ENCODE assay signal across 12 mouse cellular contexts in genomic region chr11:18745840-18746239, GRCm38 (mm10).
DNase-seq lines count a peak whose midpoint lies in the region; ATAC-seq and TF ChIP-seq lines count a peak whose summit lies in the region.
"Had no signal": no experiment of that assay in that cellular context is flagged by ENCODE, and none has a peak within 500 bp of the region (broad histone marks: within the 10 kb centered on the region; RNA-seq: fewer than 3 reads in every experiment).

No protein-coding gene starts in this region.

- no peak overlapping the region for H3K9ac ChIP-seq in liver, postnatal 0 days (replicated peaks)
- H3K9ac ChIP-seq: heart, embryonic 12.5 days had no signal

- H3K4me2 ChIP-seq in liver, postnatal 0 days (ENCODE audit: low read depth, low read length), result 0 out of 2 replicates have a peak overlapping the region, but pooled peaks have one; percentile 40
- H3K4me2 ChIP-seq: heart, embryonic 12.5 days had no signal

- peak; percentile 2 to 5 for DNase-seq in heart, adult 18-20 months
- no peak for DNase-seq in heart, postnatal 36 days
- DNase-seq in ovary, adult 18-20 months (ENCODE audit: low spot score), result peak; percentile 33
- DNase-seq in ovary, postnatal 10 days (ENCODE audit: low spot score), result no peak
- no peak for DNase-seq in liver, postnatal 0 days
- DNase-seq in urinary bladder, adult 18-20 months (ENCODE audit: low spot score in 2 of 2), result no peak
- DNase-seq in right cerebral cortex, postnatal 4 days, result no peak
- DNase-seq: cerebellum, adult 8-10 months; layer of hippocampus, postnatal 36 days; thymus, adult 2 months had no signal

- 38% methylated on average over 10 of the region's 10 CpGs for WGBS in liver, postnatal 0 days (ENCODE audit: insufficient replicate concordance)

- no peak for TF ChIP-seq EP300 in liver, postnatal 0 days (IDR thresholded peaks at IDR 0.05; ENCODE audit: low read depth)

- H3K9me3 ChIP-seq in liver, postnatal 0 days (ENCODE audit: low read length), result no peaks in the 10 kb centered on the region
- H3K9me3 ChIP-seq: heart, embryonic 12.5 days had no signal

- no peak overlapping the region for H3K27ac ChIP-seq in liver, postnatal 0 days (ENCODE audit: low read depth)

- H3K4me3 ChIP-seq in liver, postnatal 0 days (ENCODE audit: low read depth, low read length), result no peak overlapping the region
- H3K4me3 ChIP-seq: heart, embryonic 12.5 days had no signal

- no peak for ATAC-seq in liver, postnatal 0 days
- no peak for ATAC-seq in activated CD4-positive, CD25-positive, alpha-beta regulatory T cell, adult 4 months

- H3K4me1 ChIP-seq in liver, postnatal 0 days (ENCODE audit: insufficient read depth), result 0 out of 2 replicates have a peak, but pooled peaks cover 4% of the 10 kb centered on the region

- TF ChIP-seq CTCF in liver, postnatal 0 days (IDR thresholded peaks at IDR 0.05; ENCODE audit: low read depth), result no peak

- no peaks in the 10 kb centered on the region for H3K27me3 ChIP-seq in liver, postnatal 0 days (ENCODE audit: insufficient read depth, low read length)
- H3K27me3 ChIP-seq: heart, embryonic 12.5 days had no signal

- intact Hi-C loops in heart, postnatal 36 days (cut with DNase I), result no loop called here

- H3K36me3 ChIP-seq in liver, postnatal 0 days (replicated peaks; ENCODE audit: insufficient read depth, low read length), result no peaks in the 10 kb centered on the region
- H3K36me3 ChIP-seq: heart, embryonic 12.5 days had no signal

Comparison
In these comparisons a context has a peak if more than half of its experiments do, and no peak if none do; other contexts are left out.
1. DNase-seq: peak in heart, adult 18-20 months (2 of 2) and ovary, adult 18-20 months (single experiment); none in heart, postnatal 36 days (0 of 2), ovary, postnatal 10 days (single experiment), liver, postnatal 0 days (single experiment), urinary bladder, adult 18-20 months (0 of 2) and right cerebral cortex, postnatal 4 days (single experiment).